Mouse (Mus musculus) erythroblast, embryonic 14.5 days (primary cell): ENCODE measurements around the gene Rsph1.

Experiments
- GATA1 ChIP-seq: IDR thresholded peaks from 2 replicates; pipeline ENCODE4 v1.6.1; 2012; ENCODE audit warnings: low read length, inconsistent platforms, mixed read lengths
- TAL1 ChIP-seq: IDR thresholded peaks from 3 replicates; pipeline ENCODE4 v1.6.1; 2012; ENCODE audit warnings: low read length, inconsistent platforms, mixed read lengths

- no peak for TF ChIP-seq GATA1
- no peak for TF ChIP-seq TAL1
Measured at GRCm38 (mm10) chr17:31275181-31275580, 2.0 kb downstream of the Rsph1 start.
